Mouse (Mus musculus) cerebellum, adult 2 months (tissue): ENCODE data around the gene Slc2a4. TPM values are rescaled to one million over a fixed set of nuclear protein-coding genes. Genes with fewer than 3 reads are reported as not detected.

ENCODE experiments used
- DNase-seq, 2 experiments: peaks; one replicate each; pipeline ENCODE4 v3.0.0; 2021
- H3K27ac ChIP-seq: fragments of 200-500 bp; 2 replicates; pipeline ENCODE4 v1.5.1; 2012; ENCODE audit warnings: low read length, control low read depth, inconsistent platforms; ENCODE audit not compliant: insufficient read depth
- H3K27me3 ChIP-seq: fragments of 200-500 bp; 2 replicates; pipeline ENCODE4 v1.6.1; 2012; ENCODE audit warnings: inconsistent platforms, mild to moderate bottlenecking, low read length, moderate library complexity; ENCODE audit not compliant: control insufficient read depth, insufficient read depth
- H3K4me1 ChIP-seq: fragments of 200-500 bp; 2 replicates; pipeline ENCODE4 v1.6.1; 2011; ENCODE audit warnings: low read length; ENCODE audit not compliant: control insufficient read depth, insufficient read depth
- H3K4me3 ChIP-seq: fragments of 200-500 bp; replicated peaks from 2 replicates; pipeline ENCODE3; 2011; ENCODE audit warnings: mild to moderate bottlenecking, low read depth, low read length, control low read depth; ENCODE audit not compliant: insufficient read depth
- CTCF ChIP-seq: fragments of 200-500 bp; IDR thresholded peaks from 2 replicates; pipeline ENCODE4 v1.5.1; 2011; ENCODE audit warnings: low read depth, mild to moderate bottlenecking, control low read depth, low read length, moderate library complexity, borderline replicate concordance; ENCODE audit not compliant: insufficient read depth
- POLR2A ChIP-seq: fragments of 200-500 bp; IDR thresholded peaks from 2 replicates; pipeline ENCODE4 v1.6.1; 2011; ENCODE audit warnings: low read length, control low read depth, borderline replicate concordance; ENCODE audit not compliant: insufficient read depth
- WGBS: fragments of 180-500 bp; shearing (Covaris S2); methylation state at CpG from one replicate; pipeline ENCODE4 v1.1.7; 2018; 5-methylcytosine and 5-hydroxymethylcytosine counted together
- polyA plus RNA-seq: library from polyadenylated mRNA; depleted of rRNA; stranded (reverse); fragments of >200 nt; gene quantifications from 2 replicates; pipeline ENCODE4 v1.2.3, GENCODE M21; 2012

Gene Slc2a4
- polyA plus RNA-seq, 1 experiment = 5.9 TPM

DNA sequence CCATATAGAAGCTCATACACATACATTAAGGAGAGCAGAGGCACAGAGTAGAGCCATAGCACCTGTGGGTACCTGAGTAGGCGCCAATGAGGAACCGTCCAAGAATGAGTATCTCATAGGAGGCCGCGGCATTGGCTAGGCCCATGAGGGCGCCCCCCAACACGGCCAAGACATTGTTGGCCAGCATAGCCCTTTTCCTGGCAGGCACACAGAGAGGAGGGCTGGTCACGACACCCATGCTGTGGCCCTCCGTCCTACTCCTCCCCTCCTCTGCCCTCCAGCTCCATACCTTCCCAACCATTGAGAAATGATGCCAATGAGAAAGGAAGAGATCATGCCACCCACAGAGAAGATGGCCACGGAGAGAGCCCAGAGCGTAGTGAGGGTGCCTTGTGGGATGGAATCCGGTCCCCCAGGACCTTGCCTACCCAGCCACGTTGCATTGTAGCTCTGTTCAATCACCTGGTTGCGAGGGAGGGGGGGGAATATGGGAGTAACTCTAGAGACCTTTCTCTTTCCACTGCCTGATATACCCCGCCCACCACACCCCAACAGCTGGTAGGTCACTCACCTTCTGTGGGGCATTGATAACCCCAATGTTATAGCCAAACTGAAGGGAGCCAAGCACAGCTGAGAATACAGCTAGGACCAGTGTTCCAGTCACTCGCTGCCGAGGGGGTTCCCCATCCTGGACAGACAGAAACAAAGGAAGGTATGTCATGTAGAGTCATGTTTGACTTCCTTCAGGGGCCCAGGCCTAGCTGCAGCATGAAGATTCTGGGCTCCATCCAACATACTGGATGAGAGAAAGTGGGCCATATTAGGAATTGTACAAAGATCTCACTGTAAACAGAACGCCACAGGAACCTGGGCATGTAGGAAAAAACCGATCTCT is 1.7 kb downstream of the Slc2a4 start:
- TF ChIP-seq POLR2A (no peak), CTCF (no peak)
- DNase-seq = no peak
- H3K4me1 ChIP-seq = no peaks in the 10 kb centered on the region
- peaks cover 2% of the 10 kb centered on the region; the same call in 1 of the 2 replicates for H3K27me3 ChIP-seq
- H3K27ac ChIP-seq = no peak overlapping the region
- WGBS = 70% methylated on average over 18 of the region's 18 CpGs
- H3K4me3 ChIP-seq = no peak overlapping the region

DNA sequence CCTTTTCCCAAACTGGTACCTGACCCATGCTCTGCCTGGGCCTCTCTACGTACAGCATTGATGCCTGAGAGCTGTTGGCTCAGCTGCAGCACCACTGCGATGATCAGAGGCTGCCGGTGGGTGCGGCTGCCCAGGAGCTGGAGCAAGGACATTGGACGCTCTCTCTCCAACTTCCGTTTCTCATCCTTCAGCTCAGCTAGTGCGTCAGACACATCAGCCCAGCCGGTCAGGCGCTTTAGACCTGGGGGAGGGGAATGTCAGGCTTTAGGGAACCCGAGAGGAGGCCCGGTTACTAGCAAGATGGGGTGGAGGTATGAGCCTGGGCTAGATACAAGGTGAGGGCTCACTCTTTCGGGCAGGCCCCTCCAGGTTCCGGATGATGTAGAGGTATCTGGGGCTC is 2.8 kb downstream of the Slc2a4 start:
- WGBS = 83% methylated on average over 13 of the region's 13 CpGs
- Histone ChIP-seq H3K4me3 (no peak overlapping the region), H3K27ac (no peak overlapping the region), H3K4me1 (peaks cover 4% of the 10 kb centered on the region; the same call in 1 of the 2 replicates), H3K27me3 (peaks cover 2% of the 10 kb centered on the region; the same call in 1 of the 2 replicates)
- TF ChIP-seq CTCF = no peak
- DNase-seq = no peak

GRCm38 (mm10) chr11:69940962-69941361 is 7.0 kb downstream of the Slc2a4 start:
- H3K4me3 ChIP-seq = no peak overlapping the region
- peaks cover 4% of the 10 kb centered on the region; the same call in 1 of the 2 replicates for H3K4me1 ChIP-seq
- H3K27ac ChIP-seq = no peak overlapping the region
- no peaks in the 10 kb centered on the region for H3K27me3 ChIP-seq
- WGBS = 25% methylated on average over 4 of the region's 4 CpGs
- TF ChIP-seq POLR2A (no peak), CTCF (no peak)
- no peak for DNase-seq

DNA sequence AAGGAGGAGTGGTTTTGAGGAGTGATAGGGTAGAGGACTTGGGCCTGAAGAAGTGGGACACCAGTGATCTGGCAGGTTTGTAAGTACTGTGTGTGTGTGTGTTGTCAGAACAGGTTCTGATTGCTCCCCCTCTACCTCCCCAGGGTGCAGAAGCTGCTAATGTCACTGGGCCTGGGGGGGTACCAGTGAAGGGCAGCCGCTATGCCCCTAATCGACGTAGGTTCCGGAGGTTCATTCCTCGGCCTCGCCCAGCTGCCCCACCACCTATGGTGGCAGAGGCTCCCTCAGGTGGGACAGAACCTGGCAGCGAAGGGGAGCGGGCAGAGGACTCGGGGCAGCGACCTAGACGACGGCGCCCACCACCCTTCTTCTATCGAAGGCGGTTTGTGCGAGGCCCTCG is 8.3 kb downstream of the Slc2a4 start:
- 92% methylated on average over 17 of the region's 17 CpGs for WGBS
- H3K27ac ChIP-seq = no peak overlapping the region
- TF ChIP-seq CTCF = no peak
- TF ChIP-seq POLR2A = no peak
- DNase-seq = no peak
- no peaks in the 10 kb centered on the region for H3K27me3 ChIP-seq
- peaks cover 4% of the 10 kb centered on the region; the same call in 1 of the 2 replicates for H3K4me1 ChIP-seq
- H3K4me3 ChIP-seq = no peak overlapping the region

GRCm38 (mm10) chr11:69939181-69939580 is 8.8 kb downstream of the Slc2a4 start:
- no peaks in the 10 kb centered on the region for H3K27me3 ChIP-seq
- no peak overlapping the region for H3K4me3 ChIP-seq
- no peak overlapping the region for H3K27ac ChIP-seq
- 67% methylated on average over 5 of the region's 5 CpGs for whole genome bisulfite sequencing
- H3K4me1 ChIP-seq = peaks cover 4% of the 10 kb centered on the region; the same call in 1 of the 2 replicates
- TF ChIP-seq CTCF (no peak), POLR2A (no peak)
- DNase-seq = no peak

DNA sequence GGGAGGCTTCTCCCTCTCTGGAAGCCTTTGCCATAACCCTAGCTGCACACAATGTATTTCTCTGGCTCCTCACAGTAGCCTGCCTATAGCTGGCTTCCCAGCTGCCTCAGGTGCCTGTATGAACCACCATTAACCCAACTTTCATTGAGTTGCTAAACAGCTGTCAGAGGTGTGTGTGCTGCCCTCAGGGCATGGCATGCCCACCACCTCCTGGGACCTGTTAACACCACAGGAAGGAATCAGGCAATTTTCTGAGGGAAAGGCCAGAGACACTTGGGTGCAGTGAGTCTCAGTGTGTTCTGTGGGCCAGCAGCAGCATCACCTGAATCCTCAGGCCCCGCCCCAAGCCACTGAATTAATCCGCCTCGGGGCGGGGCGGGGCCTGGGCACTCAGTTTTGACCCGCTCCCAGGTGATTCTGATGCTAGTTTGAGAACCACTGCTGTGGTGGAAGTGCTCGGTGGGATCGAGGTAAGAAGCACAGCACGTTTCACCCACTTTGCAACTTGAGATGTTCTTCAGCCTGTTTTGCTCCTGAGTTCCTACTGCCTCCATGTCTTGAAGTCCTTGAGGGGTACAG is 9.5 kb downstream of the Slc2a4 start:
- H3K4me3 ChIP-seq = no peak overlapping the region
- TF ChIP-seq CTCF (no peak), POLR2A (no peak)
- DNase-seq = no peak
- no peaks in the 10 kb centered on the region for H3K27me3 ChIP-seq
- 51% methylated on average over 9 of the region's 9 CpGs for WGBS
- H3K4me1 ChIP-seq = peaks cover 4% of the 10 kb centered on the region; the same call in 1 of the 2 replicates
- H3K27ac ChIP-seq = no peak overlapping the region

DNA sequence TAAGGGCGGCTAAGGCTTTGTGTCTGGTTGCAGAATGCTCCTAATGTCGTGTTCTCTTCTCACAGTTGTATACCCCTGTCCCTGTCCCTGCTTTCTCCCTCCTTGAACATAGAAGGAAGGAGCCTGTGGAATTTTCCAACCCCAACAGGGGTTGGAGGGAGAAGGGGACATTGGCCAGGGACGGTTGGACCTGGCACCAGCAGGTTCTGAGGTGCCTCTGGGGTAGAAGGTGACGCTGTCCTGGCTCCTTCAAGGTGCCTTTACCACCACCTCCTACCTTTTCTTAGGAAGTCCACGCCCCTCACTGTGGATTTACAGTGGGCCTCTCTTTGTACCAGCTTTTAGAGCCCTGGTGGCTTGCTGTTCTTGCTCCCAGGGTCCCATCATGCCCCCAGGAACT is 10.2 kb downstream of the Slc2a4 start:
- TF ChIP-seq CTCF = no peak
- no peak for TF ChIP-seq POLR2A
- WGBS = 82% methylated on average over 5 of the region's 5 CpGs

More for the DNA sequence above, 10.2 kb downstream of the Slc2a4 start:
- Histone ChIP-seq H3K4me3 (no peak overlapping the region), H3K4me1 (peaks cover 4% of the 10 kb centered on the region; the same call in 1 of the 2 replicates), H3K27me3 (no peaks in the 10 kb centered on the region), H3K27ac (no peak overlapping the region)
- no peak for DNase-seq
